Mouse (Mus musculus) embryonic facial prominence, embryonic 12.5 days (tissue): Measurements from ENCODE around the gene Nyap2. TPM values are rescaled to one million over a fixed set of nuclear protein-coding genes. Genes with fewer than 3 reads are reported as not detected.

ENCODE experiments used
- ATAC-seq: fragments of 200-750 bp; cut with Nextera tagmentation; 2 replicates; pipeline ENCODE4 v1.8.0; 2017; ENCODE audit not compliant: insufficient number of reproducible peaks, insufficient read depth, low FRiP score, low TSS enrichment
- H3K27ac ChIP-seq: fragments of 300-500 bp; sonication (generic); 2 replicates; pipeline ENCODE4 v1.5.1; 2016; ENCODE audit warnings: mild to moderate bottlenecking
- H3K27me3 ChIP-seq: fragments of 300-500 bp; sonication (generic); 2 replicates; pipeline ENCODE4 v1.6.1; 2016; ENCODE audit warnings: mild to moderate bottlenecking, moderate library complexity
- H3K36me3 ChIP-seq: fragments of 300-500 bp; sonication (generic); 2 replicates; pipeline ENCODE4 v1.6.1; 2016; ENCODE audit warnings: mild to moderate bottlenecking
- H3K4me1 ChIP-seq: fragments of 300-500 bp; sonication (generic); 2 replicates; pipeline ENCODE4 v1.6.1; 2016
- H3K4me2 ChIP-seq: fragments of 300-500 bp; sonication (generic); replicated peaks from 2 replicates; pipeline ENCODE4 v1.6.1; 2016; ENCODE audit warnings: mild to moderate bottlenecking, moderate library complexity
- H3K4me3 ChIP-seq: fragments of 300-500 bp; sonication (generic); 2 replicates; pipeline ENCODE4 v1.5.1; 2016; ENCODE audit warnings: mild to moderate bottlenecking
- H3K9ac ChIP-seq: fragments of 300-500 bp; sonication (generic); 2 replicates; pipeline ENCODE4 v1.6.1; 2016; ENCODE audit warnings: mild to moderate bottlenecking, moderate library complexity
- H3K9me3 ChIP-seq: fragments of 300-500 bp; sonication (generic); 2 replicates; pipeline ENCODE4 v1.6.1; 2016; ENCODE audit warnings: mild to moderate bottlenecking, moderate library complexity
- WGBS: fragments of 180-500 bp; shearing (Covaris S2); methylation state at CpG from one replicate; pipeline ENCODE4 v1.1.7; 2016; 5-methylcytosine and 5-hydroxymethylcytosine counted together
- polyA plus RNA-seq: library from polyadenylated mRNA; unstranded; fragments of >200 nt; fragmentation: Nextera tagmentation; extraction: Ambion mirVana; gene quantifications from 2 replicates; pipeline ENCODE4 v1.2.1, GENCODE M21; 2016

The Nyap2 gene
- polyA plus RNA-seq, 1 experiment from 2014 or later = 0.60 TPM

DNA sequence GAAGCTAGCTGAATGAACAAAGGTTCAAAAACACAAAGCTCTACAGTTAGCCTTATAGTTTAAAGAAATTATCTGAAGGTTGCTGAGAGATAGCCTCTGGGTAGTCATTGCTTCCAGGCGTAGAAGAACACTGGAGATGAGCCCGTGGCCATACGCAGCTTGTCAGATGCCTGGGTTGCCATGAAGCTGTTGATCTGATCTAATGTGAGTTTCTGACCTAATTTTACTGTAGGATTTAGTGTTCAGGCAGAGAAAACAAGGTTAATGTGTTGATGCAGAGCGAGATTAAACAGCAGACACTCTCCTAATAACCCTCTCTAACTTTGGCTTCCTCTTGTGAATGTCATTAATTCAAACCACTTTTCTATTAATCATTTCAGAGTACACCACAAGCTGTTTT lies 16.1 kb downstream of the Nyap2 start:
- no peak overlapping the region for H3K9ac ChIP-seq
- ATAC-seq = no peak
- no peaks in the 10 kb centered on the region for H3K36me3 ChIP-seq
- no peaks in the 10 kb centered on the region for H3K27me3 ChIP-seq
- no peaks in the 10 kb centered on the region for H3K9me3 ChIP-seq
- H3K4me2 ChIP-seq = no peak overlapping the region
- H3K4me3 ChIP-seq = no peak overlapping the region
- H3K4me1 ChIP-seq = no peaks in the 10 kb centered on the region
- 74% methylated on average over 4 of the region's 4 CpGs for WGBS
- no peak overlapping the region for H3K27ac ChIP-seq

DNA sequence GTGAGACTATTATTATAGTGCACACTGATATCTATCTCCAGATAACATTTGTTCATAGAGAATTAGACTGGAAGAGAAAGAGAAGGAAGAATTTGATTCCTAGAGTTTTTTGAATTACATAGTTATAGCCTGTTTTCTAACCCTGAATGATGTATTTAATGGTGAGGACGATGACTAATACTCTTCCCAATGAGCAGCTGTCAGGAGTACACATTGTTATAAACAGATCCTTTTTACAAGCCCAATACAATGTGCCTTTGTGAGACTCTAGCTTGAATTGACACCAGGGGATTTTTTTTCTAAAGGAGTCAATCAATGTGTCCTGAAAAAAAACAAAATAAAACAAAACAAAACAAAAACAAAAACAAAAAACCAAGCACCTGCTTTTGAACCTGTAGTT lies 22.2 kb downstream of the Nyap2 start:
- WGBS = 23% methylated on average over 1 of the region's 1 CpGs
- no peak overlapping the region for H3K27ac ChIP-seq
- no peak for ATAC-seq
- H3K4me2 ChIP-seq = no peak overlapping the region
- no peaks in the 10 kb centered on the region for H3K9me3 ChIP-seq
- H3K27me3 ChIP-seq = no peaks in the 10 kb centered on the region
- no peak overlapping the region for H3K4me3 ChIP-seq
- no peaks in the 10 kb centered on the region for H3K4me1 ChIP-seq
- H3K9ac ChIP-seq = no peak overlapping the region
- no peaks in the 10 kb centered on the region for H3K36me3 ChIP-seq

DNA sequence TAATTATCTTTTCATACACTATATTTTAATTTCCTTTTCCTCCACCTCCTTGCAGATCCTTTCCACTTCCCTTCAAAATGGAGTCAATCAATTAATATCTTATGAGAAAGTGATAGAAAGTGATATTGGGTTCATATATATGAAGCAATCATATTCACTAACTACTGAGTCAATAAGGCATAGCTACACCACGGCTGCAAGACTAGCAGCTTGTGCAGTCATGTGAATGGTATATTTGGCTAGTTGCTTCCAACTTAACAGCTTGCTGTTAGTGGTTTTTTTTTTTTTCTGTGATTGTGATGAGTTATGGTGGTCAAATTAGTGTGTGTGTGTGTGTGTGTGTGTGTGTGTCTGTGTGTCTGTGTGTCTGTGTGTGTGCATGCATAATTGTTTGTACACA lies 25.0 kb downstream of the Nyap2 start:
- no peak overlapping the region for H3K4me3 ChIP-seq
- H3K36me3 ChIP-seq = no peaks in the 10 kb centered on the region
- 76% methylated on average over 1 of the region's 1 CpGs for WGBS
- H3K27me3 ChIP-seq = no peaks in the 10 kb centered on the region
- no peaks in the 10 kb centered on the region for H3K9me3 ChIP-seq
- no peak overlapping the region for H3K4me2 ChIP-seq
- H3K9ac ChIP-seq = no peak overlapping the region
- H3K27ac ChIP-seq = no peak overlapping the region
- no peak for ATAC-seq
- no peaks in the 10 kb centered on the region for H3K4me1 ChIP-seq

DNA sequence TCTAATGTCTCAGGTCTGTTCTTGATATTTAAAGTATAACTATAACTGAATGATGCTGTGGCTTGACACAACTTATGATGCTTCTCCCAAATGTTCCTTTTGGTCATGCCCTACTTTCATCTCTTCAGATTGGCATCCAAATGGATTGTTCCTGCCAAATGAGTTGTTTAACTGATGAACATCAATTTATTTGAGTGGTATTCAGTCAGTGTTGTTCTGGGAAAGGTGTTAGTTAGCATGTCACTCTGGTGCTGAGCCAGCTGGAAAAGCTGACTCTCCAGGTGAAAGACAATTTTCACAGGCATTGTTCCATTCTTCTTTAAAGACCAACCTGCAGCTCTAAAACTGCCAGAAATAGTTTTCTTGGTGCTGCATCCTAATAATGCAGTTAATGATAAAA lies 43.0 kb downstream of the Nyap2 start:
- no peak overlapping the region for H3K4me3 ChIP-seq
- H3K9me3 ChIP-seq = no peaks in the 10 kb centered on the region
- H3K9ac ChIP-seq = no peak overlapping the region
- no peaks in the 10 kb centered on the region for H3K36me3 ChIP-seq
- H3K4me2 ChIP-seq = no peak overlapping the region
- no peaks in the 10 kb centered on the region for H3K27me3 ChIP-seq
- H3K27ac ChIP-seq = no peak overlapping the region
- no peak for ATAC-seq
- no peaks in the 10 kb centered on the region for H3K4me1 ChIP-seq

DNA sequence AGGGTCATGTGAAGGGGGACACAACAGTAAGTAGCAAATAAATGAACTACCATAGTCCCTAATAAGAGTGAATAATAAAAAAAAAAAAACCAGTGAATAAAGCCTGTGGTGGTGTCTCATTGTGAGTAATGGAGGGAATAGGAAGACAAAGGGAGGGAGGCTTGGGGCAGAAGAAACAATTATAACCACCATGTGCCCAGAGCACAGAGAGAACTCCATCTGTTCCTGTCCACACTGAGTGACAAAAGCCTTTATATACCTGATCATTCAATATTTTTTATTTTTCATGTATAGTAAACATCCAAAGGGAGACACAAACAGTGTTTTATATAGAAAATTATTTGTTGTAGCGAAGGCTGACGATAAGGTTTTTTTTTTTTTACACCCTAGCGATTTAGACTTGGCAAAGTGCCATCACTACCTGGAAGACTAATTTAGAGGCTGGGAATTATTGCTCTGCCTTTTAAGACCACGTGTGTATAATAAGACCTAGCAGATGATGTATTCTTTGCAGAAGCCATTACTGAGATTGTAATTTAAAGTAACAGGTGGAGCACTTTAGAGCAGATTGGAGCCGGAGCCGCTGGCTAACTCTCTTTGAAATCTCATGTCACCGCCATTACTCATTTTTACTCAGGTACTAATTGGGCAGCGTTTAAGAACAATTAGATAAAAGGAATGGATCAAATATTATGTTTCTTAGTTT lies 55.4 kb downstream of the Nyap2 start:
- Histone ChIP-seq H3K4me3 (no peak overlapping the region), H3K36me3 (no peaks in the 10 kb centered on the region), H3K4me2 (no peak overlapping the region), H3K27ac (no peak overlapping the region), H3K4me1 (no peaks in the 10 kb centered on the region), H3K27me3 (no peaks in the 10 kb centered on the region), H3K9me3 (no peaks in the 10 kb centered on the region), H3K9ac (no peak overlapping the region)
- no peak for ATAC-seq
- WGBS = 68% methylated on average over 8 of the region's 8 CpGs

DNA sequence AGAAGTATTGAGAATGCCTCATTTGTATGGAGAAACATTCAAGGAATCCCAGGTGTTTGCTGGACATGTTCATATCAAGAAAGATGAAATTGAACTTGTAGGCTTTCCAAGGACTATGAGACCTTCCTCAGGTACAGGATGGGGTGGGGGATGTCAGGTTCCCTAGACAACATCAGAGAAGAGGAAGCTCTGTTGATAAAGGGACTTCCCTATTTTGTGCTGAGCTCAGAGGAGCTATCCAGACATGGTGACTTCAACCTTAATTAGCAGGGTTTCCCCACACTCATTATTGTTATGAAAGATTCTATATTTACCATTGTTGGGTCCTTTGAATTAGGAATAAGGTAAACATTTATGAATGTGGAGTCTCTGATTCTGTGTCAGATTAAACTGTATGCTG lies 67.1 kb downstream of the Nyap2 start:
- Histone ChIP-seq H3K36me3 (no peaks in the 10 kb centered on the region), H3K4me2 (no peak overlapping the region), H3K9me3 (no peaks in the 10 kb centered on the region), H3K4me1 (no peaks in the 10 kb centered on the region), H3K4me3 (no peak overlapping the region), H3K27me3 (no peaks in the 10 kb centered on the region), H3K27ac (no peak overlapping the region), H3K9ac (no peak overlapping the region)
- ATAC-seq = no peak

DNA sequence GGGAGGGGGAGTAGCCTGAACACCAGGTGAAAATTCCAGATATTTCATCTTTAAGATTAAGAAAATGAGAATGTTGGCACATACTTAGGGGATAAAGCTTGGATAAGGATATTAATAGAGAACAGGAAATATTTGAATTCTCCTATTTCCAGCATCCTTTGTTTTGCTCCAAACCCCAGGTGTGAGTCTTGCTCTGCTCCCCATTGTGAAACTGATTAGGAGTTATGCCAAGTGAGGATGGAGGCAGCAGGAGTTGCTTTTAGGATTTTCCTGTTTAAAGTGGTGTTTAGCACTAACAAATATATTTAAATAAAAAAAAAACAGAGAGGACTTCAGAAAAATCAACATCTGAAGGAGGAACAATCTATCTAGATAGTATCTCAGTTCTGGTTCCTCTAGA lies 68.8 kb downstream of the Nyap2 start:
- Histone ChIP-seq H3K4me1 (no peaks in the 10 kb centered on the region), H3K9me3 (no peaks in the 10 kb centered on the region), H3K27me3 (no peaks in the 10 kb centered on the region), H3K9ac (no peak overlapping the region), H3K4me3 (no peak overlapping the region), H3K4me2 (no peak overlapping the region), H3K36me3 (no peaks in the 10 kb centered on the region), H3K27ac (no peak overlapping the region)
- ATAC-seq = no peak

DNA sequence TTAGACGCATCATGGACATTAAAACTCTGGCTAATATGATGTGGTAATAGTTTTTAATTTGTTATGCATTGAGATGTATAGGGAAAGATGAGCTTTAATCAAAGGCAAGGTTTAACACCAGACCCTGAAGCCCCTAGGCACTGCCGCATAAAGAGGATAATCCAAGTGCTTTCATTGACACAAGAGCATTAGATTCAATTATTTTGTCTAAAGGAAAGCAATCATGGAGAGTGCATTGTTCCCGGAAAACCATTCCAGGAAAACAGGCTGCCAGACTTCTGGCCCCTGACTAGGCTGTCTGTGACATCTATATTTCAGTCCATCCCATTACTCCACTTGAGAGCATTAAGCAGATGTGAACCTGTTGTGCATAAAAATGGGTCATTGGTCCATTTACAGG lies 92.5 kb downstream of the Nyap2 start:
- no peaks in the 10 kb centered on the region for H3K27me3 ChIP-seq
- H3K9ac ChIP-seq = no peak overlapping the region
- no peak for ATAC-seq
- H3K27ac ChIP-seq = no peak overlapping the region
- no peak overlapping the region for H3K4me2 ChIP-seq
- H3K9me3 ChIP-seq = no peaks in the 10 kb centered on the region
- WGBS = 60% methylated on average over 3 of the region's 3 CpGs
- no peaks in the 10 kb centered on the region for H3K36me3 ChIP-seq
- no peak overlapping the region for H3K4me3 ChIP-seq
- no peaks in the 10 kb centered on the region for H3K4me1 ChIP-seq

DNA sequence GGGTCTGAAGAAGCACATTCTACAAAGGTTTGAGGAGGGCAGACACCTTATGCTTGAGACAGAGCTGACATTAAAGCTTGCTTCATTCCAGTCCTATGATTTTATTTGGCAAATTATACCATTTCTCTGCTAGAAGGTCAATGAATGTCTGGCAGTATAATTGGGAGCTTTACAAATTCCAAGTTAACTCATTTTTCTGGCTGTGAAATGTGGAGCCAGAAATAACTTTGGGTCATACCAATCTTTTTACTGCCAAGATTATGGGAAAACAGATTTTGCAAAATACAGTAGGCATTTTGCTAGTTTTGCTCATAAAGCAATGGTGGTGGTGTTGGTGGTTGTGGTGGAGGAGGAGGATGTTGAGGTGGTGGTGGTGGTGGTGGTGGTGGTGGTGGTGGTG lies 96.0 kb downstream of the Nyap2 start:
- no peak overlapping the region for H3K27ac ChIP-seq
- H3K9me3 ChIP-seq = no peaks in the 10 kb centered on the region
- H3K4me3 ChIP-seq = no peak overlapping the region
- no peak overlapping the region for H3K4me2 ChIP-seq
- no peak for ATAC-seq
- H3K4me1 ChIP-seq = no peaks in the 10 kb centered on the region
- H3K27me3 ChIP-seq = no peaks in the 10 kb centered on the region
- no peak overlapping the region for H3K9ac ChIP-seq
- H3K36me3 ChIP-seq = no peaks in the 10 kb centered on the region

DNA sequence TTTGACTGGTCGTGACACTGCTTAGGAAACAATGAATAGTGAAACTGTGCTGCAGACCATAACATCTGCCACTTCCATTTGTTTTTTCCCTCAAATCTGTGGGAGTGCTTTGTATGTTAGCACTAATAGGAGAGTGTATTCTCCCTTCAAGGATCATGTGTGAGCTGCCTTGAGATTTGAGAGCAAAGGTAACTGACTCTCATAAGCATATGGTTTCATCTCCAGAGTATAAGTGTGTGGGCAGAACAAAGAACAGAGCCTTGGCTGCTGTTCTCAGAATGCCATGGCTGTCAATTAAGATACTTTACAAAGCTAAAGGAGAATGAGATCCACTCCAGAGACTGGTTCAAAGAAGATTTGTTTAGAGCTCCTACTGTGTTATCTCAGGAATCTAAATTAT lies 96.6 kb downstream of the Nyap2 start:
- H3K9ac ChIP-seq = no peak overlapping the region
- no peak overlapping the region for H3K27ac ChIP-seq
- H3K4me1 ChIP-seq = no peaks in the 10 kb centered on the region
- H3K36me3 ChIP-seq = no peaks in the 10 kb centered on the region
- no peaks in the 10 kb centered on the region for H3K27me3 ChIP-seq
- ATAC-seq = no peak
- WGBS = 65% methylated on average over 1 of the region's 1 CpGs
- H3K4me2 ChIP-seq = no peak overlapping the region
- H3K9me3 ChIP-seq = no peaks in the 10 kb centered on the region
- no peak overlapping the region for H3K4me3 ChIP-seq

DNA sequence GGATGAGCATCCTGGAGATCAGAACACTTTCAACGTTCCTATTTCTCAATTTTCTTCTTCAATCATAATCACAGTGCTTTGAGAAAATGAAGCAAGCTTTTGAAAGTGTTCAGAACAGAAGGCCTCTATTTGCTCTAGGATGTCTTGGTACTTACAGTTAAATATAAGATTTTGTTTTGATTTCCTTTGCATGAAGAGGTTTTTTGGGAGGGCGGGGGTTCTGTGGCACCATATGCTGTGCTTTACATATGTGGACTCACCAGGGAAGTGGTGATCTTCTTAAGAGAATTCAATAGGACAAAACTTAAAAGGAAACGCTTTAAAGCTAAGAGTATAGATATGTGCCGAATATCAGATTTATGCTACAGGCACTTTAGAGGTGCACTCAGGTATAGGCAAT lies 103.0 kb downstream of the Nyap2 start:
- no peak for ATAC-seq
- H3K4me1 ChIP-seq = no peaks in the 10 kb centered on the region
- 92% methylated on average over 4 of the region's 4 CpGs for WGBS

DNA sequence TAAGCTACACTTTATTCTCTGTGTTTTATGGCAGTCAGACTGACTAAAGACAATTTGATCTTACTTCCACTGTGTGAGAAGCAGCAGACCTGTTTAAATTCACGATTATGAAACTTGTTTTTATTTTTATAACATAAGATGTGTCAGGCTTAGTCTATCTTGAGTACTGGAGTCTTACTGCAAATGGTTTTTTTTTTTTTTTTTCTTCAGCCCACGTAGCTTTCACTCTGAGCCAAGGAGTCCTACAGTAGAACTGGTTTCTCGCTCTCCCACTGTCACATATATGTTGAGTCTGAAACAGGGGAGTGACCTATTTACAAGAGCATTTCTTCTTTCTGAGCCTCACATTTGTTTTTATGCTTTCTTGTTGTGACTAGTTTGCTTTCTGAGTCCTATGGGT lies 103.9 kb downstream of the Nyap2 start:
- WGBS = 81% methylated on average over 3 of the region's 3 CpGs
- Histone ChIP-seq H3K27me3 (no peaks in the 10 kb centered on the region), H3K9me3 (no peaks in the 10 kb centered on the region), H3K27ac (no peak overlapping the region), H3K4me1 (no peaks in the 10 kb centered on the region), H3K36me3 (no peaks in the 10 kb centered on the region), H3K4me3 (no peak overlapping the region), H3K9ac (no peak overlapping the region), H3K4me2 (no peak overlapping the region)
- no peak for ATAC-seq

More for the DNA sequence above, 103.0 kb downstream of the Nyap2 start:
- H3K4me3 ChIP-seq = no peak overlapping the region
- H3K9me3 ChIP-seq = no peaks in the 10 kb centered on the region
- H3K36me3 ChIP-seq = no peaks in the 10 kb centered on the region
- no peaks in the 10 kb centered on the region for H3K27me3 ChIP-seq
- H3K27ac ChIP-seq = no peak overlapping the region
- H3K4me2 ChIP-seq = no peak overlapping the region
- no peak overlapping the region for H3K9ac ChIP-seq

DNA sequence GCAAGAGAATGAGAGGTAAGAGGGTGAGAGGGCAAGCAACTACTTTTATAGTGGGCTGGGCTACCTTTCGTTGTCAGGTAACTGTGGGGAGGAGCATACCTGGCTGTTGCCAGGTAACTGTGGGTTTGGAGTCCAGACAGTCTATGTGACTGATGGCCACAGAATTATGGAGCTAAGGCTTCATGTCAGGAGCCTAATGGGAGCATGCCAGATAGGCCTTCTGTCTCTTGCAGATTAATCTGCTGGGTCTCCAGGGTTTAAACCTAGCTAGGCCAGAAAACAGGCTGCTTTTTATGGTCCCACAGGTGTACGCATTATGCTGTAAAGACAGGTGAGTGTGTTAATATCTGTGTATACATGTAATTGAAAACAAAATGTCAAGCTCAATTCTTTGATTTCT lies 132.8 kb downstream of the Nyap2 start:
- Histone ChIP-seq H3K27ac (no peak overlapping the region), H3K27me3 (no peaks in the 10 kb centered on the region), H3K4me2 (no peak overlapping the region), H3K9ac (no peak overlapping the region), H3K4me1 (no peaks in the 10 kb centered on the region), H3K36me3 (no peaks in the 10 kb centered on the region), H3K4me3 (no peak overlapping the region), H3K9me3 (no peaks in the 10 kb centered on the region)
- ATAC-seq = no peak
- WGBS = 88% methylated on average over 2 of the region's 2 CpGs
